Mouse (Mus musculus): ENCODE measurements around the gene Ahctf1. TPM values are rescaled to one million over a fixed set of nuclear protein-coding genes. Genes with fewer than 3 reads are reported as not detected.

Gene Ahctf1
- polyA plus RNA-seq, 1 experiment from 2014 or later = 22.6 TPM

Other genes with a start within 250 kb of the Ahctf1 start
- 72.9 and 76.7 TPM in 2 replicates for gene Sccpdh, start 135.5 kb downstream of the Ahctf1 start, polyA plus RNA-seq (2015; fragmentation: Nextera tagmentation; extraction: Ambion mirVana)
- not detected in 2 replicates for gene Kif28, start 58.4 kb downstream of the Ahctf1 start, polyA plus RNA-seq (2015; fragmentation: Nextera tagmentation; extraction: Ambion mirVana)
- gene Gm10518, start 304 bp downstream of the Ahctf1 start, polyA plus RNA-seq (2015; fragmentation: Nextera tagmentation; extraction: Ambion mirVana) = 0.15 TPM in 1 of 2 replicates, not detected in the other
- 12.6 and 13.7 TPM in 2 replicates for gene Cdc42bpa, start 156.8 kb upstream of the Ahctf1 start, polyA plus RNA-seq (2015; fragmentation: Nextera tagmentation; extraction: Ambion mirVana)

Data from lung, embryonic 15.5 days (tissue).